23 mouse cellular contexts compared by ENCODE assay signal in the genomic region with DNA sequence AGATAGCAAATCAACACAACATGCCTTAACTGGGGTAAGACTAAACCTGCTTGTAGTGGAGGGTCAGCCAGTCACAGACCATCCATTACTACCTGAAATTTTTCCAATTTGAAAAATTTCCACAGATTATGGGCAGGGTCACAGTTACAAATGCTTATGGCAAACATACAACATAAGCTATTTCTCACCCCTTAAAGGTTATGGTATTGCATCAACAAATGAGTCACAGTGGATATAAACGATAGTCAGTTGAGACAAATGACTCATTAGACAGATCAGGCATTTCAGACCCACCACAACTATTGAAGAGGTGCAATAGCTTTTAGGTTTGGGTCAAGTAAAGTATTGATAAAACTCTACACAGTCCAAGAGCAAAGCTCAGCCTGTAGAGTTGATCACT.
DNase-seq lines count a peak whose midpoint lies in the region; ATAC-seq lines count a peak whose summit lies in the region.
"Had no signal": no experiment of that assay in that cellular context is flagged by ENCODE, and none has a peak within 500 bp of the region (broad histone marks: within the 10 kb centered on the region; RNA-seq: fewer than 3 reads in every experiment).

No protein-coding gene starts in this region.

- H3K27ac ChIP-seq in intestine, embryonic 16.5 days (ENCODE audit: low read length) = 0 out of 2 replicates have a peak overlapping the region, but pooled peaks have one; percentile 42
- no peak overlapping the region for H3K27ac ChIP-seq in intestine, embryonic 15.5 days
- peak overlapping the region; percentile 11; the same call in 1 of the 2 replicates for H3K27ac ChIP-seq in stomach, embryonic 15.5 days
- H3K27ac ChIP-seq: gastrocnemius, adult 2 months; hindbrain, embryonic 13.5 days had no signal

- no peak for ATAC-seq in intestine, embryonic 16.5 days
- no peak for ATAC-seq in intestine, embryonic 15.5 days
- no peak for ATAC-seq in stomach, embryonic 15.5 days (ENCODE audit: insufficient read depth, low FRiP score, low read depth)
- ATAC-seq: activated CD4-positive, CD25-positive, alpha-beta regulatory T cell, adult 4 months; CD4-positive, CD25-positive, alpha-beta regulatory T cell, adult 4 months; forebrain, embryonic 14.5 days; forebrain, postnatal 0 days had no signal

- no peak overlapping the region for H3K4me3 ChIP-seq in intestine, embryonic 16.5 days (ENCODE audit: low read length)
- no peak overlapping the region for H3K4me3 ChIP-seq in intestine, embryonic 15.5 days (replicated peaks)
- no peak overlapping the region for H3K4me3 ChIP-seq in stomach, embryonic 15.5 days (replicated peaks)
- H3K4me3 ChIP-seq: gastrocnemius, adult 2 months; hindbrain, embryonic 13.5 days had no signal

- no peaks in the 10 kb centered on the region for H3K36me3 ChIP-seq in intestine, embryonic 16.5 days (ENCODE audit: control insufficient read depth, insufficient read depth, low read length)
- no peaks in the 10 kb centered on the region for H3K36me3 ChIP-seq in intestine, embryonic 15.5 days
- H3K36me3 ChIP-seq in stomach, embryonic 15.5 days = no peaks in the 10 kb centered on the region
- H3K36me3 ChIP-seq: hindbrain, embryonic 13.5 days had no signal

- no peak overlapping the region for H3K4me2 ChIP-seq in intestine, embryonic 16.5 days (ENCODE audit: low read depth, low read length)
- H3K4me2 ChIP-seq in intestine, embryonic 15.5 days (replicated peaks) = no peak overlapping the region
- no peak overlapping the region for H3K4me2 ChIP-seq in stomach, embryonic 15.5 days
- H3K4me2 ChIP-seq: heart, embryonic 11.5 days; hindbrain, embryonic 13.5 days had no signal

- H3K27me3 ChIP-seq in intestine, embryonic 16.5 days (replicated peaks; ENCODE audit: control insufficient read depth, insufficient read depth, low read length) = no peaks in the 10 kb centered on the region
- H3K27me3 ChIP-seq in intestine, embryonic 15.5 days (replicated peaks) = no peaks in the 10 kb centered on the region
- no peaks in the 10 kb centered on the region for H3K27me3 ChIP-seq in stomach, embryonic 15.5 days (replicated peaks)
- H3K27me3 ChIP-seq: hindbrain, embryonic 13.5 days had no signal

- WGBS in intestine, embryonic 16.5 days = 57% methylated on average over 1 of the region's 1 CpGs
- WGBS in intestine, embryonic 15.5 days = 68% methylated on average over 1 of the region's 1 CpGs
- WGBS in stomach, embryonic 15.5 days = 52% methylated on average over 1 of the region's 1 CpGs

- H3K9ac ChIP-seq in intestine, embryonic 16.5 days (ENCODE audit: low read depth, low read length) = no peak overlapping the region
- no peak overlapping the region for H3K9ac ChIP-seq in intestine, embryonic 15.5 days
- H3K9ac ChIP-seq in stomach, embryonic 15.5 days = no peak overlapping the region
- H3K9ac ChIP-seq: forebrain, postnatal 0 days; hindbrain, embryonic 13.5 days had no signal

- no peaks in the 10 kb centered on the region for H3K9me3 ChIP-seq in intestine, embryonic 16.5 days (ENCODE audit: control insufficient read depth, low read length)
- no peaks in the 10 kb centered on the region for H3K9me3 ChIP-seq in intestine, embryonic 15.5 days
- H3K9me3 ChIP-seq in stomach, embryonic 15.5 days = no peaks in the 10 kb centered on the region
- H3K9me3 ChIP-seq: hindbrain, embryonic 13.5 days had no signal

- peaks cover 16% of the 10 kb centered on the region; the same call in 1 of the 2 replicates for H3K4me1 ChIP-seq in intestine, embryonic 16.5 days (ENCODE audit: control insufficient read depth, insufficient read depth, low read length)
- peaks cover 10% of the 10 kb centered on the region for H3K4me1 ChIP-seq in intestine, embryonic 15.5 days (replicated peaks)
- 0 out of 2 replicates have a peak, but pooled peaks cover 3% of the 10 kb centered on the region for H3K4me1 ChIP-seq in stomach, embryonic 15.5 days

- DNase-seq in 416B (ENCODE audit: low read depth) (peak; percentile 42), NIH3T3 (ENCODE audit: low read depth) (peak; percentile 75)
- DNase-seq in embryo, embryonic 11 days = no peak
- no peak for DNase-seq in thymus, postnatal 10 days (ENCODE audit: low spot score in 2 of 2)
- DNase-seq: adrenal gland, adult 8-10 months; adrenal gland, postnatal 25 days; B cell, adult 2 months; cerebellum, adult 11-12 months; cerebellum, adult 8-10 months; cerebellum, postnatal 10 days; cerebellum, postnatal 36 days; forebrain, postnatal 0 days; gastrocnemius, postnatal 14 days; kidney, adult 2 months had no signal

Comparison
In these comparisons a context has a peak if more than half of its experiments do, and no peak if none do; other contexts are left out.
1. DNase-seq: peak in 416B (single experiment) and NIH3T3 (single experiment); none in embryo, embryonic 11 days (single experiment) and thymus, postnatal 10 days (0 of 2).